Mouse (Mus musculus) heart, adult 2 months (tissue): Measurements from ENCODE around the gene Fam117a. TPM values are rescaled to one million over a fixed set of nuclear protein-coding genes. Genes with fewer than 3 reads are reported as not detected.
"Not testable (repeated sequence)": the region's sequence is repeated elsewhere in the genome, so short reads cannot be mapped to it uniquely, and the experiment has no call there.

Experiments
- DNase-seq, 2 experiments: peaks; one replicate each; pipeline ENCODE4 v3.0.0; 2021
- H3K27ac ChIP-seq: fragments of 200-600 bp; 2 replicates; pipeline ENCODE4 v1.8.1; 2022
- H3K27me3 ChIP-seq: fragments of 200-500 bp; 2 replicates; pipeline ENCODE4 v1.6.1; 2012; ENCODE audit warnings: mild to moderate bottlenecking, low read length, inconsistent platforms, mixed read lengths; ENCODE audit not compliant: control insufficient read depth, insufficient read depth
- H3K36me3 ChIP-seq: fragments of 200-500 bp; 2 replicates; pipeline ENCODE4 v1.6.1; 2012; ENCODE audit warnings: low read length, inconsistent platforms; ENCODE audit not compliant: control insufficient read depth, insufficient read depth
- H3K4me1 ChIP-seq: fragments of 200-500 bp; 2 replicates; pipeline ENCODE4 v1.6.1; 2011; ENCODE audit warnings: low read length; ENCODE audit not compliant: control insufficient read depth, insufficient read depth
- H3K4me3 ChIP-seq: fragments of 200-600 bp; 2 replicates; pipeline ENCODE4 v1.8.1; 2022
- H3K79me2 ChIP-seq: fragments of 200-500 bp; replicated peaks from 2 replicates; pipeline ENCODE4 v1.6.1; 2012; ENCODE audit warnings: mild to moderate bottlenecking, inconsistent platforms, low read length, moderate library complexity, mixed read lengths; ENCODE audit not compliant: control insufficient read depth, insufficient read depth
- H3K9ac ChIP-seq: fragments of 200-500 bp; 2 replicates; pipeline ENCODE4 v1.6.1; 2012; ENCODE audit warnings: low read depth, mild to moderate bottlenecking, control low read depth, inconsistent platforms, low read length, mixed read lengths
- CTCF ChIP-seq: fragments of 200-600 bp; IDR thresholded peaks from 2 replicates; pipeline ENCODE4 v1.8.1; 2022; ENCODE audit warnings: antibody characterized with exemption, mild to moderate bottlenecking, moderate library complexity
- EP300 ChIP-seq: fragments of 200-500 bp; IDR thresholded peaks from 2 replicates; pipeline ENCODE4 v1.6.1; 2011; ENCODE audit warnings: low read depth, low read length, control low read depth; ENCODE audit not compliant: insufficient read depth
- POLR2A ChIP-seq: fragments of 200-500 bp; IDR thresholded peaks from 2 replicates; pipeline ENCODE4 v1.6.1; 2011; ENCODE audit warnings: mild to moderate bottlenecking, low read depth, low read length, control low read depth; ENCODE audit not compliant: insufficient read depth
- WGBS: fragments of 180-500 bp; shearing (Covaris S2); methylation state at CpG from one replicate; pipeline ENCODE4 v1.1.7; 2018; 5-methylcytosine and 5-hydroxymethylcytosine counted together
- intact Hi-C: fragments of 180-260 bp; cut with DNase I; formaldehyde crosslinking; loops from one replicate; pipeline ENCODE4 v1.15.1; 2025
- polyA plus RNA-seq: library from polyadenylated mRNA; depleted of rRNA; stranded (reverse); fragments of >200 nt; gene quantifications from 2 replicates; pipeline ENCODE4 v1.2.3, GENCODE M21; 2012
- total RNA-seq, 2 experiments: library from RNA; stranded (reverse); gene quantifications; 2 replicates each; pipeline ENCODE4 v1.2.3; 2021

Fam117a gene
- total and polyA plus RNA-seq, 3 experiments = 8.6 to 19.0 (median 10.0) TPM

GRCm38 (mm10) chr11:95401568-95401967 lies 64.8 kb downstream of the Fam117a start:
- Histone ChIP-seq H3K9ac (no peak overlapping the region), H3K36me3 (0 out of 2 replicates have a peak, but pooled peaks cover 2% of the 10 kb centered on the region), H3K27ac (peak overlapping the region; percentile 89), H3K27me3 (no peaks in the 10 kb centered on the region), H3K4me1 (peaks cover 15% of the 10 kb centered on the region), H3K79me2 (no peaks in the 10 kb centered on the region), H3K4me3 (no peak overlapping the region)
- DNase-seq = no peak
- WGBS = 92% methylated on average over 5 of the region's 5 CpGs
- intact Hi-C loops = no loop called here
- no peak for TF ChIP-seq POLR2A
- no peak for TF ChIP-seq CTCF
- TF ChIP-seq EP300 = no peak

DNA sequence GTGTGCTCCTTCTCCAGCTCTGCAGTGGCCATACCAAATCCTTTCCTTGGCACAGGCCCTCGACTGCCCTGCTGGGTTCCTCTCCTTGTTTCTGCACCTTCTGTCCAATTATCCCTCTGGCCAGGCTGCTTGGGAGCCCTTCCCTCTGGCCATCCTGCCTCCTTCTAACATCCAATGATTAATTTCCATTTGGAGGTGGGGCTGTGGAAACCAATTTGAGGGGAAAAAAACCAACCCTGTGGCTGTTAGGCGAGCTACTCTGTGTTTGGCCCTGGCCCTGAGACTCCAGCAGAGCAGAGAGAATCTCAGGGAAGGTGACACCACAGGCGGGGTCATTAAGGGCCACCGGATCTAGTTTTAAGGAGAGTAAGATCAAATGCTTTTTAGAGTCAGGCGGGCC lies 65.4 kb downstream of the Fam117a start:
- H3K9ac ChIP-seq = peak overlapping the region; percentile 16; the same call in 1 of the 2 replicates
- 20% methylated on average over 5 of the region's 5 CpGs for WGBS

DNA sequence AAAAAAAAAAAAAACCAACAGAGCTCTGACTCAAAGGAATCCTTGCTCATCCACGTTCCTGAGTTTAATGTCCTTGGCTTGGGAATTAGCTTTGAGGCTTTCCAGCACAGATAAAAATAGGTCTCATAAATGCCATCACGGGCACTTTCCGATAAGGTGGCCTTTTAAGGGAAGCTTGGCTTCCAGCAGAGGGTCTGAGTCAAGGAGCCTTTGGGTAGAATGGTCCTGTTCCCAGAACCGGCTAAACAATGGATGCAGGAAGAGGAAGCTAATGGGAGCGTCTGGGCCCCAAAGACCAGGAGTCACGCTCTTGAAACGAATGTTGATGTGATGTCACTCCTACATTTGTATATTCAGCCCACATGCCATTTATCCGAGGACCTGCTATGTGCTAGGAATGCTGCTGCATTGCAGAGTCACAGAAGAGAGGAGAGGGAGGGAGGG lies 65.9 kb downstream of the Fam117a start:
- intact Hi-C loops = loop anchor here (1.0 kb wide), 1 partner anchor 11 kb away; no protein-coding TSS in a partner anchor
- WGBS = 5% methylated on average over 8 of the region's 8 CpGs
- H3K4me3 ChIP-seq = no peak overlapping the region
- peak overlapping the region; percentile 89 for H3K27ac ChIP-seq
- H3K36me3 ChIP-seq = 0 out of 2 replicates have a peak, but pooled peaks cover 2% of the 10 kb centered on the region
- no peaks in the 10 kb centered on the region for H3K27me3 ChIP-seq
- peaks cover 15% of the 10 kb centered on the region for H3K4me1 ChIP-seq
- H3K79me2 ChIP-seq = no peaks in the 10 kb centered on the region
- TF ChIP-seq CTCF = peak; percentile 13
- TF ChIP-seq POLR2A = no peak
- 0 out of 2 replicates have a peak, but pooled peaks have one; percentile 29 for TF ChIP-seq EP300
- H3K9ac ChIP-seq = no peak overlapping the region
- DNase-seq = peak in 1 of 2 experiments; percentile 64

More for the DNA sequence above, 65.4 kb downstream of the Fam117a start:
- Histone ChIP-seq H3K79me2 (no peaks in the 10 kb centered on the region), H3K27ac (peak overlapping the region; percentile 89), H3K36me3 (0 out of 2 replicates have a peak, but pooled peaks cover 2% of the 10 kb centered on the region), H3K27me3 (no peaks in the 10 kb centered on the region), H3K4me1 (peaks cover 15% of the 10 kb centered on the region), H3K4me3 (no peak overlapping the region)
- intact Hi-C loops = no loop called here
- TF ChIP-seq EP300 (no peak), CTCF (no peak), POLR2A (no peak)
- no peak for DNase-seq

GRCm38 (mm10) chr11:95403382-95404340 lies 66.8 kb downstream of the Fam117a start:
- no peak for TF ChIP-seq EP300
- TF ChIP-seq CTCF = no peak
- TF ChIP-seq POLR2A = no peak
- no peaks in the 10 kb centered on the region for H3K79me2 ChIP-seq
- peak; percentile 9 to 15 for DNase-seq
- intact Hi-C loops = loop anchor here (1.0 kb wide), 1 partner anchor 10 kb away; no protein-coding TSS in a partner anchor
- H3K4me1 ChIP-seq = peaks cover 11% of the 10 kb centered on the region
- WGBS = 74% methylated on average over 16 of the region's 16 CpGs
- H3K4me3 ChIP-seq = no peak overlapping the region
- H3K36me3 ChIP-seq = 0 out of 2 replicates have a peak, but pooled peaks cover 2% of the 10 kb centered on the region
- no peak overlapping the region for H3K9ac ChIP-seq
- H3K27ac ChIP-seq = peak overlapping the region; percentile 89
- no peaks in the 10 kb centered on the region for H3K27me3 ChIP-seq

DNA sequence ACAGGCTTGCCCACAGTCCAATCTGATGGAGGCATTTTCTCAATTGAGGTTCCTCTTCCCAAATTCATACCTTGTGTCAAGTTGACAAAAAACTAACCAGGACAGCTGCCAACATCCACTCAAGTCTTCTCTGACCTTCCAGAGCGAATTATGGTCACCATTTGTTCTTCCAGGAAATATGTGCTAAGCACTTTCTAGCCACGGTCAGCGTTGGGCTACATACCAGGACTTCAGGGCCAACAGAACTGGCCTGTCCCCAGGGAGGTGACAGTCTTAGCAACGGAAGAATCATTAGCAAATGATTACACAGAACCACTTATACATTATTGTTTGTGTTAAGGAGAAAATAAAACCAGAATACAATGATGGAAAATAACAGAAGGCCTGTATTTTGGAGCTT lies 69.0 kb downstream of the Fam117a start:
- H3K27ac ChIP-seq = no peak overlapping the region
- H3K27me3 ChIP-seq = no peaks in the 10 kb centered on the region
- 7% methylated on average over 4 of the region's 4 CpGs for WGBS
- no peaks in the 10 kb centered on the region for H3K79me2 ChIP-seq
- TF ChIP-seq EP300 (no peak), CTCF (no peak)
- H3K36me3 ChIP-seq = 0 out of 2 replicates have a peak, but pooled peaks cover 2% of the 10 kb centered on the region
- intact Hi-C loops = no loop called here
- no peak overlapping the region for H3K4me3 ChIP-seq
- peak in 1 of 2 experiments; percentile 15 for DNase-seq
- peaks cover 11% of the 10 kb centered on the region for H3K4me1 ChIP-seq
- H3K9ac ChIP-seq = no peak overlapping the region

GRCm38 (mm10) chr11:95406398-95406797 lies 69.6 kb downstream of the Fam117a start:
- intact Hi-C loops, H3K4me3 ChIP-seq: not testable (repeated sequence)

More at GRCm38 (mm10) chr11:95406398-95406797, 69.6 kb downstream of the Fam117a start:
- DNase-seq, H3K27me3 ChIP-seq, H3K79me2 ChIP-seq, H3K27ac ChIP-seq, H3K36me3 ChIP-seq, H3K9ac ChIP-seq: not testable (repeated sequence)
- WGBS = 84% methylated on average over 5 of the region's 5 CpGs
- H3K4me1 ChIP-seq = peaks cover 11% of the 10 kb centered on the region
